Mouse (Mus musculus): ENCODE measurements around the gene Glb1. TPM values are rescaled to one million over a fixed set of nuclear protein-coding genes. Genes with fewer than 3 reads are reported as not detected.

The Glb1 gene
- 44.5 TPM for polyA plus RNA-seq (2017; shearing (Covaris generic))

GRCm38 (mm10) chr9:114400949-114401684, at the start of gene Glb1, which contains the start of gene Tmppe:
Glb1 (plus strand) TSS chr9:114401076.
Tmppe (plus strand) TSS chr9:114401105.

GRCm38 (mm10) chr9:114389905-114390748, 10.7 kb upstream of the Glb1 start, which contains the start of gene Crtap:
Crtap (minus strand) TSS chr9:114390675.

GRCm38 (mm10) chr9:114504816-114505215, 103.9 kb downstream of the Glb1 start, which contains the start of gene Ccr4:
Ccr4 (minus strand) TSS chr9:114504916.

GRCm38 (mm10) chr9:114515364-114515763, 114.5 kb downstream of the Glb1 start, which contains the start of gene C130032M10Rik:
C130032M10Rik (plus strand) TSS chr9:114515697.

Other genes with a start within 250 kb of the Glb1 start
- 2.1 TPM for gene Bcl2a1c, start 70.9 kb upstream of the Glb1 start, polyA plus RNA-seq (2017; shearing (Covaris generic))
- 22.4 TPM for gene Crtap, start 10.4 kb upstream of the Glb1 start, polyA plus RNA-seq (2017; shearing (Covaris generic))
- gene Tmppe, start within 50 bp of the Glb1 start, polyA plus RNA-seq (2017; shearing (Covaris generic)), result 18.5 TPM
- 26.5 TPM for gene Ccr4, start 103.8 kb downstream of the Glb1 start, polyA plus RNA-seq (2017; shearing (Covaris generic))
- not detected for gene C130032M10Rik, start 114.6 kb downstream of the Glb1 start, polyA plus RNA-seq (2017; shearing (Covaris generic))
- gene Trim71, start 163.3 kb downstream of the Glb1 start, polyA plus RNA-seq (2017; shearing (Covaris generic)), result 0.02 TPM
- 54.5 TPM for gene Cnot10, start 239.1 kb downstream of the Glb1 start, polyA plus RNA-seq (2017; shearing (Covaris generic))